Mouse (Mus musculus) heart, postnatal 0 days (tissue): ENCODE data around the gene Krtap24-1. TPM values are rescaled to one million over a fixed set of nuclear protein-coding genes. Genes with fewer than 3 reads are reported as not detected.

ENCODE experiments used
- ATAC-seq: fragments of 200-750 bp; cut with Nextera tagmentation; 2 replicates; pipeline ENCODE4 v1.8.0; 2017; ENCODE audit warnings: low read depth, moderate number of reproducible peaks, moderate library complexity; ENCODE audit not compliant: insufficient read depth
- DNase-seq: peaks from one replicate; pipeline ENCODE4 v3.0.0-alpha.2; 2016; ENCODE audit warnings: low spot score
- H3K27ac ChIP-seq: fragments of 300-500 bp; sonication (generic); 2 replicates; pipeline ENCODE4 v1.5.1; 2014; ENCODE audit warnings: low read depth, mild to moderate bottlenecking
- H3K27me3 ChIP-seq: fragments of 300-500 bp; sonication (generic); 2 replicates; pipeline ENCODE4 v1.6.1; 2014; ENCODE audit warnings: low read length, mixed read lengths; ENCODE audit not compliant: control insufficient read depth, insufficient read depth
- H3K36me3 ChIP-seq: fragments of 300-500 bp; sonication (generic); replicated peaks from 2 replicates; pipeline ENCODE4 v1.6.1; 2014; ENCODE audit warnings: low read length, mixed read lengths; ENCODE audit not compliant: control insufficient read depth, insufficient read depth
- H3K4me1 ChIP-seq: fragments of 300-500 bp; sonication (generic); 2 replicates; pipeline ENCODE4 v1.6.1; 2014; ENCODE audit warnings: antibody characterized with exemption; ENCODE audit not compliant: control insufficient read depth, insufficient read depth
- H3K4me2 ChIP-seq: fragments of 300-500 bp; sonication (generic); 2 replicates; pipeline ENCODE4 v1.6.1; 2014; ENCODE audit warnings: low read depth, mild to moderate bottlenecking, low read length, moderate library complexity
- H3K4me3 ChIP-seq: fragments of 300-500 bp; sonication (generic); 2 replicates; pipeline ENCODE4 v1.5.1; 2014; ENCODE audit warnings: low read depth, low read length
- H3K9ac ChIP-seq: fragments of 300-500 bp; sonication (generic); replicated peaks from 2 replicates; pipeline ENCODE4 v1.6.1; 2014; ENCODE audit warnings: low read depth, low read length, mixed read lengths
- H3K9me3 ChIP-seq: fragments of 300-500 bp; sonication (generic); replicated peaks from 2 replicates; pipeline ENCODE4 v1.6.1; 2016; ENCODE audit warnings: low read length; ENCODE audit not compliant: control insufficient read depth
- CTCF ChIP-seq: IDR thresholded peaks from 2 replicates; pipeline ENCODE4 v1.5.1; 2016; ENCODE audit warnings: antibody characterized with exemption, control low read depth, low read depth
- EP300 ChIP-seq: IDR thresholded peaks from 2 replicates; pipeline ENCODE4 v1.6.1; 2016; ENCODE audit warnings: antibody characterized with exemption, low read depth
- WGBS: fragments of 180-500 bp; shearing (Covaris S2); extraction: QIAGEN DNeasy Blood & Tissue Kit; methylation state at CpG from one replicate; pipeline ENCODE4 v1.1.7; 2014; 5-methylcytosine and 5-hydroxymethylcytosine counted together
- polyA plus RNA-seq: library from polyadenylated mRNA; unstranded; fragments of >200 nt; fragmentation: Nextera tagmentation; extraction: Ambion mirVana; gene quantifications from 2 replicates; pipeline ENCODE4 v1.2.1, GENCODE M21; 2015
- total RNA-seq: library from RNA; depleted of rRNA; stranded (reverse); fragments of >200 nt; gene quantifications from 2 replicates; pipeline ENCODE4 v1.2.3, GENCODE M21; 2014; ENCODE audit warnings: low replicate concordance; rRNA removed

Gene Krtap24-1
- total RNA-seq (not detected in 2 replicates), polyA plus RNA-seq (not detected in 2 replicates)

GRCm38 (mm10) chr16:88611922-88612321 lies at the start of gene Krtap24-1:
TSS of gene Krtap24-1 (minus strand) at chr16:88612279.
- H3K9me3 ChIP-seq, result no peaks in the 10 kb centered on the region
- no peak within 1 kb of the TSS for H3K4me3 ChIP-seq
- H3K4me2 ChIP-seq, result no peak within 1 kb of the TSS
- DNase-seq (no peak), ATAC-seq (no peak)
- H3K36me3 ChIP-seq, result no peaks in the 10 kb centered on the region
- WGBS, result 88% methylated on average over 8 of the region's 8 CpGs
- H3K27me3 ChIP-seq, result no peaks in the 10 kb centered on the region
- H3K9ac ChIP-seq, result no peak within 1 kb of the TSS
- TF ChIP-seq EP300 (no peak), CTCF (no peak)
- H3K27ac ChIP-seq, result no peak within 1 kb of the TSS
- H3K4me1 ChIP-seq, result no peaks in the 10 kb centered on the region

- 47% methylated on average over 1 of the region's 1 CpGs for WGBS
- Histone ChIP-seq H3K4me3 (no peak overlapping the region), H3K9ac (no peak overlapping the region), H3K27me3 (no peaks in the 10 kb centered on the region), H3K27ac (no peak overlapping the region), H3K4me2 (no peak overlapping the region), H3K9me3 (no peaks in the 10 kb centered on the region), H3K4me1 (no peaks in the 10 kb centered on the region), H3K36me3 (no peaks in the 10 kb centered on the region)
- DNase-seq, result no peak
- no peak for TF ChIP-seq EP300
- peak; percentile 56 for TF ChIP-seq CTCF
- peak; percentile 24; the same call in 1 of the 2 replicates for ATAC-seq
Observed at GRCm38 (mm10) chr16:88657426-88657825, 45.3 kb upstream of the Krtap24-1 start.

DNA sequence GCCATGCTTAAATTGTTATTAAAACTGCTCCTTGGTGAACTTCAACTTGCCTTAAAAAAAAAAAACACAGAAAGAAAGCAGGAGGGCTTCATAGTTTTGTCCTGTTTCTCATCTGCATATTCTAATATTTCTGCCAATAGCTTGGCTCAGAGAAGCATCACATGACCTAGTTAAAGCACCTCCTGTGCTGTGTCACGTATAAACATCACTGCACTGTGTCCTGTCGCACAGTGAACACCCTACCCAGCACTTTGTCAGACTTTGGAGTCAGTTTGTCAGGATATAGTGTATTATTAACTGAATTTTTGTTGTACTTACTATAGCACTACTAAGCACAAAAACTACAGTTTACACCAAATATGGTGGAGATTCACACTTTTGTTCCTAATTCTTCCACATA lies 39.9 kb upstream of the Krtap24-1 start:
- no peak for ATAC-seq
- Histone ChIP-seq H3K9ac (no peak overlapping the region), H3K4me1 (no peaks in the 10 kb centered on the region), H3K4me2 (no peak overlapping the region), H3K27ac (no peak overlapping the region), H3K36me3 (no peaks in the 10 kb centered on the region), H3K9me3 (no peaks in the 10 kb centered on the region), H3K27me3 (no peaks in the 10 kb centered on the region), H3K4me3 (no peak overlapping the region)
- no peak for DNase-seq
- TF ChIP-seq EP300, result no peak
- no peak for TF ChIP-seq CTCF
- 60% methylated on average over 2 of the region's 2 CpGs for WGBS

- no peak for ATAC-seq
- Histone ChIP-seq H3K4me2 (no peak overlapping the region), H3K27me3 (no peaks in the 10 kb centered on the region), H3K9me3 (no peaks in the 10 kb centered on the region), H3K9ac (no peak overlapping the region), H3K27ac (no peak overlapping the region), H3K36me3 (no peaks in the 10 kb centered on the region), H3K4me1 (no peaks in the 10 kb centered on the region), H3K4me3 (no peak overlapping the region)
- no peak for DNase-seq
- 68% methylated on average over 1 of the region's 1 CpGs for WGBS
- no peak for TF ChIP-seq CTCF
- TF ChIP-seq EP300, result no peak
Observed at GRCm38 (mm10) chr16:88651082-88651481, 39.0 kb upstream of the Krtap24-1 start.

DNA sequence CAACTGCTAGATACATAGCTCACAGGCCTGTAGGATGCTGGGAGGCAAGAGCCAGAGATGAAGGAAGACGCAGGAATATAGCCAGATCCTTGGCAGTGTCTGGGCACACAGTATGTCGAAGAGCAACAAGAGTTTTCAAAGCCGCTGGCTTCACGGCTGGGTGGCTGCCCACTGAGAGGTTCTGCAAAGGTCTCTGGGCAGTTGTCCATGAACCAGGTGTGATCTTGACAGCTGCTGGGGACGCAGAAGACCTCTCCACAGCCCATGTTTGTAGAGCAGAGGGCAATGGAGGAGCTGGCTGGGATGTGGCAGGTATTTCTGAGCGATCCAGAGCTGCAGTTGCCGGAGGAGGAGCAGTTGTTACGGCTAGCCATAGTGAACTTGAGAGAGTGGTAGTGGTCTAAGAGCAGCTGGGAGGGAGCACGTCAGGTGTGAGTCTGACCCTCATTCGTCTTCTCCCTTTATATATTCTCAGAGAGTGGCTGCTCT lies 35.3 kb upstream of the Krtap24-1 start, which contains the start of gene Krtap26-1:
Krtap26-1 (minus strand) TSS at position 439 of the 489 bp plus-strand sequence.
- no peaks in the 10 kb centered on the region for H3K9me3 ChIP-seq
- ATAC-seq, result no peak
- DNase-seq, result no peak
- H3K36me3 ChIP-seq, result no peaks in the 10 kb centered on the region
- H3K9ac ChIP-seq, result no peak within 1 kb of the TSS
- WGBS, result 78% methylated on average over 10 of the region's 10 CpGs
- no peak within 1 kb of the TSS for H3K27ac ChIP-seq
- H3K4me1 ChIP-seq, result no peaks in the 10 kb centered on the region
- no peaks in the 10 kb centered on the region for H3K27me3 ChIP-seq
- H3K4me3 ChIP-seq, result no peak within 1 kb of the TSS
- H3K4me2 ChIP-seq, result no peak within 1 kb of the TSS
- TF ChIP-seq EP300, result no peak

DNA sequence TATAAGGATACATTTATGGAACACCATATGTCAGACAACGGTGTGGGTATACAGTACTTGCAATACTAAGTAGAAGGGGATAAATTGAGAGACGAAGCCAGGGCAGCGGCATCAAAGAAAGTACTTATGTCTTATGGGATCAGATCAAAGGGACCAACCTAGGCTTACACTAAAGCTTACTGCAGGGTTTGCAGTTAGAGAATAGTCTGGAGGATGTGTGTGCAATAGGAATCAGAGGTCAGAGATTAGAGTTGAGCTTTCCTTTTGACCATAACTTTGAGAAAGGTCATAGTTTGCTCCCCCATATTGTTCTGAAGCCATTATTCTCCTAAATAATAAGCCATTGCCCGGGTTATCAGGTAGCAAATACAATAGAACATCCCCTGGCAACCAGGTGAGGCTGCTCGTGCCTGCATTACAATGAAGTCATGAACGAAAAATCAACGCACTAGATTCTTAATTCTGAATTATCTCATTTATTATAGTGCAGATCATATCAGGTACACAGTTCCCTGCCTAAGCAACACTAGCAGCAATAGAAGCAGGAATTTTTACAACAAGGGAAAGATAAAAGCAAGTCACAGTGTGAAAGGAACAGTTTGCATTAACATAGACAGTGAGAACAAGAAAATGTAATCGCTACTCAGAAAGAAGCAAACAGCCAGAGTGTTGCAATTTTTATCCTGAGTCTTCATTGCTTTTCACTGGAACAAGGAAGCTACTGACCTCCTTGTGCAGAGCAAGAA lies 34.5 kb upstream of the Krtap24-1 start:
- no peaks in the 10 kb centered on the region for H3K9me3 ChIP-seq
- ATAC-seq (no peak), DNase-seq (no peak)
- no peak overlapping the region for H3K27ac ChIP-seq
- H3K9ac ChIP-seq, result no peak overlapping the region
- no peak overlapping the region for H3K4me2 ChIP-seq
- H3K27me3 ChIP-seq, result no peaks in the 10 kb centered on the region
- H3K36me3 ChIP-seq, result no peaks in the 10 kb centered on the region
- no peak overlapping the region for H3K4me3 ChIP-seq
- WGBS, result 80% methylated on average over 8 of the region's 8 CpGs
- H3K4me1 ChIP-seq, result no peaks in the 10 kb centered on the region
- TF ChIP-seq CTCF, result no peak
- TF ChIP-seq EP300, result no peak
